Mouse (Mus musculus) mouse embryonic stem cell (cell line): ENCODE results near the gene Tspan31.

Source experiments
- in situ Hi-C, 2 experiments: fragments of 300-500 bp; cut with MboI; formaldehyde crosslinking; loops; 1 replicate in 1 of 2; 3 replicates in 1 of 2; pipeline ENCODE4 v1.14.3; 2019 to 2020; ENCODE audit warnings: low sequenced_read_pairs in 2 of 2, low pct_unique_long_range_greater_than_20kb in 1 of 2, mixed read lengths in 1 of 2; ENCODE audit not compliant: unreplicated experiment in 1 of 2

Tspan31 gene

DNA sequence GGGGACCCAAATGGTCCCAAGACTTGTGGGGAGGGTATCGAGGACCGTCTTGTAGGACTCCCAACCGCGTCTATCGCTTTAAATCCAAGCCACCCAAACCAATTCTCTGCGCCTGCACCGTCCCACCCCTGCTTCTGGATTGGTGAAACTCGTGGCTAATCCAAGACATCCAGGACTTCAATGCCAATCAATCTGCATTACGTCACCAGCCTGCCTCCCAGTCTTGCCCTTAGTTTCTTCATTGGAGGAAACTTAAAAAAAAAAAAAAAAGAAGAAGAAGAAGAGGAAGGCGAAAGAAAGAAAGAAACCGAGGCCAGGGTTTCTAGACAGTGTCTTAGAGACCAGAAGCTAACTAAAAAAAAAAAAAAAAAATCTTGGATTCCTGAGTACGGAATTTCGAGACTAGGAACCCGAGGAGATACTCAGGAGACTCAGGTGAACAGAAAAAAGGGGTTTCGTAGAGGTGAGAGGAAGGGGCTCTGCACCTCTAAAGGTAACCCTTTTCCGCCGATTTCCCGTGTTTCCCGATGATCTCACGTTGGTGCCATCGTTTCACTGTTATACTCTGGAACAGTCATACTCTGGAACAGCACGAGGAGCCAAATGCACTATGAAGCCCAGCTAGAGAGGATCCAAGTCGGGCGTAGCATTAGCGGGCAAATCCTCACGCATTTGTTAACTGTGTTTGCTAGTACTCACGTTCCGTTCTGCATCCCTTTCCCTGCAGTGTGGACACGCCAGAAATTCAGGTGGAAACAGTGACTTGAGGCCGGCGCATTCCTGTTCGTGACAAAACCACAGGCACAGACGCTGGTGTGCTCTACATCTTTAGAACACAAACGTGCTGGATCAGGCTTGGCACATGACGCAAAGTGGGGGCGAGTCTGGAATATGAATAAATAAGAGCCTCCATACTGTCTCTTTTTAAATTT, at the start of gene Tspan31:
Tspan31 (minus strand) TSS at position 75 of the 932 bp plus-strand sequence.
- in situ Hi-C loops = no loop called here

DNA sequence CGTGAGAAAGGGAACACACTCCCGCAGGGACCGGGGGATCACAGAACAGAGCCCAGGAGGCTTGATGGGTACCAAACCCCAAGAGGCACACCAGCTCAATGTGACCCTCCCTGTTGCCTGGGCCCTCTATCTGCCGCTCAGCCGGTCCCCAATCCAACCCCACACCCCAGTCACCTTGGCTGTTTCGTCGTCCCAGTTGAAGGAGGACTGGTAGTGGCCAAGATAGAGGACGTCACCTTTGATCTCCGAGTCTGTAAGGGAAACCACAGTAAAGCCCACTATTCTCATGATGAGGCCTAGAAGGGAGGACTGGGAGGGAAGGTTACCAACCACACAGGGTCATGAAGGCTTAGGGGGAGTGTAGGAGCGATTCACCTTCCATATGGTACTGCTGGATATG, 49.2 kb upstream of the Tspan31 start:
- in situ Hi-C loops = no loop called here

DNA sequence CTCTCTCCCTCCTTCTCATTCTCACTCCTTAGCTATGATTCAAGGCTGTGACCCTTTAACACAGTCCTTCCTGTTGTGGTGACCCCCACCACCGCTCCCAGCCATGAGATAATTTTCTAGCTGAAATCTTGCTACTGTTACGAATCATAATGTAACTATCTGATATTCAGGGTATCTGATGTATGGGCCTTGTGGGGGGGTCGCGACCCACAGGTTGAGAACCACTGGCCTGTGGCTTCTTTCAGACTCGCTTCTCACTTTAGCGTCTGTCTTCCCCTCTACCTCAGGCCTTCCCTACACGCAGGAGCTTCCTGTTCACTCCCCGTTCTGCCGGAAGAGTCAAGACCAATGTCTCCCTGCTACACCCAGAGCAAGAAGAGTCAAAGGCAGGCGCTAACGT, 48.4 kb upstream of the Tspan31 start:
- in situ Hi-C loops = no loop called here

DNA sequence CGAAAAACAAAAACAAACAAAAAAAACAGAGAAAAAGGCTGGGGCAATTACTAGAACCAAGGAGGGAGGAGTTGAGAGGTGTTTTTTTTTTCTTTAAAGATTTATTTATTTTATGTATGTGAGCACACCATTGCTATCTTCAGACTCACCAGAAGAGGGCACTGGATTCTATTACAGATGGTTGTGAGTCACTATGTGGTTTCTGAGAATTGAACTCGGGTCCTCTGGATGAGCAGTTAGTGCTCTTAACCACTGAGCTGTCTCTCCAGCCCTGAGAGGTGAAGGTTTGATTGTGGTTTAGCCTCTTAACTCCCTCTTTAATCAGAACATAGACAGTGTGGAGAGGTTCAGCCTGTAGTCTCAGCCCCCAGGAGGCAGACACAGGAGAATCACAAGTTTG, 45.0 kb upstream of the Tspan31 start:
- in situ Hi-C loops = no loop called here

DNA sequence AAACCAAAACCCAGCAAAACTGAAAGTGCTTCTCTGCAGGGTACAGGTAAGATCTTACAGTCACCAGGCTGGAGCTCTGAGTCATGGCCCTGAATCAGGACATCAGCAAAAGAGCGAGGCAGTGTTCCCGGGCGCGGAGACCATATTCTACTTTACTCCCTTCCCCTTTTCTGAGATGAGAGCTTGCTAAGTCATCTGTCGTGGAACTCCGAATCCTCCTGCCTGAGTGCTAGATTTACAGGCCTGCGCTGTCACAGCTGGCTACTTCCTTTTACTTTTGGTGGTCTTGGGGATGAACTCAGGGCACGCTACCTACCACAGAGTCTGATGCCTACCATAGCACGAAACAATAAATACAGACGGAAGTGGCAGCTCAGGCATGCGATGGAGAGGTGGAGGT, 44.3 kb upstream of the Tspan31 start:
- in situ Hi-C loops = no loop called here

DNA sequence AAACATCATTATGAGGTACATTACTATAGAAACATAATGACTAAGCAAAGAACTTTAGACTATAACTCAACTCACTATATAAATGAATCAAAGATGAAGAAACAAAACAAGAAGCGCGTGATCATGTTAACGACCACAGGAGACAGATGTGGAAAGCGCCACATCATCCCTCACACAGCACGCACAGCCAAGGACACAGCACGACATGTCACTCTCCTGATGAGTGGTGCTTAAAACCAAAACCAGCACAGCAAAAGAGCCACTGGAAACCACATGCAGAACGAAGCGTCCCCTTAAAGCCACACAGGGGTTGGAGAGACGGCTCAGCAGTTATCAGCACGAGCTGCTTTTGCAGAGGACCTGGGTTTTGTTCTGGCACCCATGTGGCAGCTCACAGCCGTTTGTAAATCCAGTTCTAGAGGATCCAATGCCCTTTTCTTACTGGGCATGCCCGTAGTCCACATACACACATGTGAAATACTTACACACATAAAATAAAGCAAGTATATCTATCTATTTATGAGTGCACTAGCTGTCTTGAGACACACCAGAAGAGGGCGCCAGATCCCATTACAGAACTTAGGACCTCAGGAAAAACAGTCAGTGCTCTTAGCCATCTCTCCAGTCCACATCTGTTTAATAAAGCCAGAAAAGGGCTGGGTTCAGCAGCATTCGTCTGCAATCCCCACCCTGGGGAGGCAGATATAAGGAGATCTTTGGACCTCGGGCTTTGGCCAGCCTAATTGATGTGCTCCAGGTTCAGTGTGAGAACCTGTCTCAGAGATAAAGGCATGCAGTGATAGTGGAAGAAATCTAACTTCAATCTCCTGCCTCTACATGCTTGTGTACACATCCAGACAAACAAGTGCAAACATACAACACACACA, 41.2 kb upstream of the Tspan31 start:
- in situ Hi-C loops = no loop called here

DNA sequence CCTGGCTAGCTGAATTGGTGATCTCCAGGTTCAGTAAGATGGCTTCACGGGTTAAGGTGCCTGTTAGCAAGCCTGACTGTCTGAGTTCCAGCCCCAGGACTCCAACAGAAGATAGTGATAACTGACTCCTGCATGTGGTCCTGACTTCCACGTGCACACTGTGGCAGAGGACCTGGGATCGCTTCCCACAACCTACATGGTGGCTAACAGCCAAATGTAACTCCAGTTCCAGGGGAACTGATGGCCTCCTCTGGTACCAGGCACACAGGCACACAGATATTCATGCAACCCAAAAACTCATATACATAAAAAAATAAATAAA, 38.2 kb upstream of the Tspan31 start:
- in situ Hi-C loops = no loop called here

DNA sequence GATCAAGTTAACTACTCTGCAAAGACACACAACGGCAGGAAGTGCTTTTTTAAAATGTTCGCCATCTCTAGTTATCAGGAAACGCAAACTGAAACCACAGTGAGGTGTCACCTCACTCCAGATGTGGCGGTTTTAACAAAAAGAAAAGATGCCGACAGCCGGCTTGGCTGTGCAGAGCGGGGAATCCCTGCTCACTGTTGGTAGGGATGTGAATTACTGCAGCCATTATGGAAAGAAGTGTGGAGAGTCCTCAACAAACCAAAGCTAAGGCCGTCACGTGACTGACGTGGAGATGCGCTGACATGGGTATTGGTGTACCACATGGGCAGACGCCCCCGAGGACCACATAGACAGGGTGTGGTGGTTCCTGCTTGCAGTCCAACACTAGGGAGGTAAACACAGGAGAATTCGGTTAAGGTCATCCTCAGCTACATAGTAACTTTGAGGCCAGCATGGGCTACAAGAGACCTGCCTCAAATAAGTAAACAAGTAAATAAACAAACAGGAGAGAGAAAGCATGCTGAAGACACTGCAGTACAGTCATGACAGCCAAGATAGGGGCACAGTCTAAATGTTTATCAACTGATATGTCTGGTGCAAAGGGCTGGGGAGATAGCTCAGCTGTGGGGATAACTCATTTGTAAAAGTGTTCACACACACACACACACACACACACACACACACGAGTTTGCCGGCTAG, 37.6 kb upstream of the Tspan31 start:
- in situ Hi-C loops = no loop called here

DNA sequence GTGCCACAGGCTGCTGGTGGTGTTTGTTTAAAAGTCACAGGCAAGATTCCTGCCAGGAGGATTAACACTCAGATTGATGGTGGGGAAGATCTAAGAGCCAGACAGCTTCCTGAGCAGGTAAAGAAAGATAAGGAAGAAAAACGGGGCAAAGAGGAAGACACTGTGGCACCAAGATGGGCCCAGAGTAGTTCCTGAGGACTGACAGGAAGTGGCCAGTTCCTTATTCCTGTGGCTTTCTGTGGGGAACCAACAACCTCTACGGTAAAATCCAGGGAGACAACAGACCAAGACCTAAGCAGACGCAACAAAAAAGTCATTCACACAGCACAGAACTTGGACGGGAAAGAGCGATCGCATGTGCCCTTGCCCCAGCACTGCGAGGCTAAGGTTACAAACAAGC, 33.6 kb upstream of the Tspan31 start:
- in situ Hi-C loops = no loop called here

DNA sequence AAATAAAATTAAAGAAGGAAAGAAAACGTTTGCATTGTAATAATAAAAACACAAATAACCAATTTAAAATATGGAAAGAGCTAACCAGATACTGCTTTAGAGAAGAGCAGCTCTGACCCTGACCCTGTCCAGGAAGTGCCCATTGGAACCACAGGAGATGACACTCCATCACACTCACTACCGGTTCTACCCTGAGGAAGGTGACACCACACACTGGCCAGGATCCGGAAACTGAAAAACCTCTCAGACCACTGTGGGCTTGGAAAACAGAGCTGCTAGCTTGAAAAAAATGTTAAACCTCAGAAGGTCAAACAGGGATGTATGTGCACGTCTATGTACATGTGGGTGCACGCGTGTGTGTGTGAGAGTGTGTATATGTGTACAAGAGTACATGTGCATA, 31.1 kb upstream of the Tspan31 start:
- in situ Hi-C loops = no loop called here

DNA sequence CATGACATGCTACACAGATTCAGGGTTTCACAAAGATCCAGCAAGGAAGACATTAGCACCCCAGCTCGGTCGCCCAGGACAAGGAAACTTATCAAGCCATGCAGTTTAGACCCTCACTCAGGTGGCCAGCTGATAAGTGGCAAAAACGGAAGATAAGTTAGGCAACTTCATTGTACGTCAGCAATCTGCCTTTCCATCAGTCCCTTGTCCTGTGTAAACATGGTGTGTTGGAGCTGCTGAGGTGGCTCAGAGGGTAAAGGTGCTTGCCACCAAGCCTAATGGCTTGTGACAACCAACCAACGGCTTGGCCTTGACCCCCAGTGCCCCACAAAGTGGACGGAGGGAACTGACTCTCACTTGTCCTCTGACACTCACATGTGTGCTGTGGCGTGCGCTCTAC, 30.4 kb upstream of the Tspan31 start:
- in situ Hi-C loops = no loop called here

DNA sequence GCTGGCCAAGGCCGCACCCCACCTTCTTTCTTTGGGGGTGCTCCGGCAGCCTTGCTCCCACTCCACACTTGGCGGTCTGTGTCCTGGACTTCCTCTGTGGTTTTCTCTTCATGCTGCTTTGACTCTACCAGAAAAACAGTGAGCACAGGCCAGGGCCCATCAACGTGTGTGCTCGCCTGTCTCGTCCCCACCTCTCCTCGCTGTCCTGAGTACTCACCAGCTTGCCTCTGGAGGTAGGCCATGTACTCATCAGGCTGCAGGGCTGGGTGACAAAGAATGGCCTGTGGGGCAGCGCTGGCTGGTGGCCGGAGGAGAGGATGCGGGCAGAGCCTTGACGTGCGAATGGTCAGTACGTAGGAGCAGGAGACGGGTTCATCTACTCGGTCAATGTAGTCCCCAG, 29.8 kb upstream of the Tspan31 start:
- in situ Hi-C loops = no loop called here

DNA sequence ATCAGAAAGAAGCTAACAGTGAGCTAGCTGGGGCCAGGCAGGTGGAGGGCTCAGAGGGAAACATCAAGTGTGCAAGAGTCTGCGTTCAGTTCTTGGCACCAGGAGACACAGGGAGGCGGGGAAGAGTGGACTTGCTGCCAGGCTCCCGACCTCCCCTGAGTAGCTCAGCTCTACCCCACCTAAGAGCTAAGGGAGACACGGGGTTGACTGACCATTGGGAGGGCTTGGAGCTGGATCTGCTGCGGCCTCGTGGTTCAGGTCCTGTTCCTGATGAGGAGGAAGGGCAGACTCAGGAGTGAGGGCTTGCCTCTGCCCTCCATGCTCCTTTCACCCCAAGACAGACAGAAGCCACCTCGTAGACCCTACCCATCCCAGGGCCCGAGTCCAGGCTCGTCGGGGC, 29.1 kb upstream of the Tspan31 start:
- in situ Hi-C loops = no loop called here

DNA sequence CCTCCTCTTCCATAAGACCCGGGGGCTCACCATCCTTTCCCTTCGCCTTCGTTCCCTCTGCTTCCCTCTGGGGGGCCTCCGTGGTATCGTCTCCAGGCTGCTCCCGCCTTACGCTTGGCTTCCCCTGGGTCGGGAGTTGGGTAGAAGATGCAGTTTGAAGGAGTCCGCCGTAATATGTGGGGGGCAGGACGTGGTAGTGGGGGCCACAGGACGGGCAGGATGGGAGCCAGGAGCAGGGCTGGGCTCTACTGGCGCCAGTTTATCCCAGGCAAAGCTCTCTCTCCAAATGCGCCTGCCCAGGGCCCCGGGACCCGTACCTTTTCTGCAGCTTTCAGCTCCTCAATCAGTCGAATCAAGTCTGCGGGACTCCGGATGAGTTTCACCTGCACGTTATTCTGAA, 28.4 kb upstream of the Tspan31 start:
- in situ Hi-C loops = no loop called here

DNA sequence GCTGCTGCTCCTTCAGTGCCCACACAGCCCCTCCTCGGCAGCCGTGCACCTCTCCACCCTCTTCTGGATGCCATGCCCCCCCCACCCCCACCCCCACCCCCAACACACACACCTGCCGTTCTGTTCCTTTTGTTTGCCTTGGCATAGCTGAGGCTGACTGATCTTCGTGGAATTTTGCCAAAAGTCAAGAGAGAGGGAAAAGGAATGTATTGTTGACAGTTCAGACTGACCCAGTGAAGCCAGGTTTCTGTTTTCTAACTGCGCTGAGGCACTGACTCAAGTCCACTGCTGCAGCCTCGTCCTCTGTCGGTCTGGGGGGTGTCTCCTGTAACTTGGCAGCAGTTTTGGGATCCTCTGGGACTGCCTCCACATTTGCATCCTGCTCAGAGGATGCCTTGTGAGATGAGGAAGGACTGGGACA, 24.3 kb upstream of the Tspan31 start:
- in situ Hi-C loops = no loop called here

DNA sequence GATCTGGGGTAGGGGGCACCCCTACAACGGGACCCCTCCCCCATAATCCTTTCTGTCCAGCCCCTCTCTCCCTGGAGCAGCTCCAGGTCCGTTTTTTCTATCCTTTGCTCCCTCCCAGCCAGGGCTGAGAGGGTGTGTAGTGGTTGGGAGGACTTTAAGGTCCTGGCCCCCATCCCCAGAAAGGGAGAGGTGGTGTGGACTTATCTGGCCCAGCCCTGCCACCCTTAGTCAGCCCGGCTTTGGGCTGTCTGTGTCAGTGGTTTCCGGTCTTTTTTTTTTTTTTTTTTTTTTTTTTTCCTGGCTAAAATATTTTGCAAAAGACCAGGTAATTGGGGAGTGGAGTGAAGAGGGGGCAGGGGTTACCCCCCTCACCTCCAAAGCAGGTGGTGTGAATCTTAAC, 22.7 kb upstream of the Tspan31 start:
- in situ Hi-C loops = no loop called here

DNA sequence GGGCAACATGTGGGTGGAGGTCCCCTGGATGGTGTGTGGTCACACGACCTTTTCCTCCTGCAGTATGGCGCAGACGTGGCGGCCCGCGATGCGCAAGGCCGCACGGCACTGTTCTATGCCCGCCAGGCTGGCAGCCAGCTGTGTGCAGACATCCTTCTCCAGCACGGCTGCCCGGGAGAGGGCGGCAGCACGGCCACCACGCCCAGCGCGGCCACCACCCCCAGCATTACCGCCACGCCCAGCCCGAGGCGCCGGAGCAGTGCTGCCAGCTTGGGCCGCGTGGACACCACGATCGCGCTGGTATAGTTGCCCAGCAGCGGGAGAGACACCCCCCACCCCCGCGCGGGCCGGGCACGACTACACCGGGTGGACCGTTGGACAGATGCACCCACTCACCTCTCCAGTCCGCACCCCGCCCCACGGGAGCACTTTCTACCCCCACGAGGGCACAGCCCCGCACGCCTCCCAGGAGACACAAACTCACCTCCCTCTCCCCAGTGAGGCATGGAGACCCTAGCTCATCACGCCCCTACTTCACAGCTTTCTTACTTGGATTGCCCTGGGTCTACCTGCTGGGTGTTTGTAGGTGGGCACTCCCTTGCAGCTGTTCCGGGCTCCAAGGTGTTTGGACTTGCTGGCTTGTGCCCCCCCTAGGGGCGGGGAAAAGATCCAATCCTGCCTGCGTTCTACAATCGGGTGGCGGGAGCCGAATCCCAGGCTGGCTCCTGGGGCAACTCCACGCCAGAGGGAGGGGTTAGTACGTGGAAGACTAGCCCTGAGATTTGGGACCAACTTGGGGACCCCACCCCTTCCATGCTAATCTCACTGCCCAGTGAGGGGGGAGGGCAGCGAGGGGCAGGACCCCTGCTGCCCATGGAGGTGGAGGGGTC, 21.7 kb upstream of the Tspan31 start:
- in situ Hi-C loops = no loop called here
